Mouse (Mus musculus): Measurements from ENCODE around the gene Phldb2. TPM values are rescaled to one million over a fixed set of nuclear protein-coding genes. Genes with fewer than 3 reads are reported as not detected.

Phldb2 gene
- polyA plus RNA-seq (2012; ENCODE audit: low replicate concordance) = 0.05 and 0.99 TPM in 2 replicates

DNA sequence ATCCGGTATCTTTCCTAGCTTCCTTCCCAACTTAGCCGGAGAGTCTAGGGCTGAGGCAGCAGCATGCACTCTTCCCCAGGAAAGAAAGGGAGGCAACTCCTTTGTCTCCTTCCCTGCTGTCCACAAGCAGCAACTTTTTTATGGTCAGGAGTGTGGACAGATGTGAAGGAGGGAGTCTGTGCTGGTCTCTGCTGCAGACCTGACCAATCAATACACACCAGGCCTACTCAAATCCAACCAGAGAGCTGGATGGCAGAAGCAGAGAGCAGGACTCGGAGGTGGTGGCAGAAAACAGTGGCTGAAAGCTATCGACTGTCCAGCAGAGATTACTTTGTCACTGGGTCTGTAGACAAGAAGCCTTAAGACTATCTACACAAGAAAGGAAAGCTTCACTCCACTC lies at the start of gene Phldb2:
Gene Phldb2, minus strand, starts transcription at position 205 of the 400 bp plus-strand sequence.

DNA sequence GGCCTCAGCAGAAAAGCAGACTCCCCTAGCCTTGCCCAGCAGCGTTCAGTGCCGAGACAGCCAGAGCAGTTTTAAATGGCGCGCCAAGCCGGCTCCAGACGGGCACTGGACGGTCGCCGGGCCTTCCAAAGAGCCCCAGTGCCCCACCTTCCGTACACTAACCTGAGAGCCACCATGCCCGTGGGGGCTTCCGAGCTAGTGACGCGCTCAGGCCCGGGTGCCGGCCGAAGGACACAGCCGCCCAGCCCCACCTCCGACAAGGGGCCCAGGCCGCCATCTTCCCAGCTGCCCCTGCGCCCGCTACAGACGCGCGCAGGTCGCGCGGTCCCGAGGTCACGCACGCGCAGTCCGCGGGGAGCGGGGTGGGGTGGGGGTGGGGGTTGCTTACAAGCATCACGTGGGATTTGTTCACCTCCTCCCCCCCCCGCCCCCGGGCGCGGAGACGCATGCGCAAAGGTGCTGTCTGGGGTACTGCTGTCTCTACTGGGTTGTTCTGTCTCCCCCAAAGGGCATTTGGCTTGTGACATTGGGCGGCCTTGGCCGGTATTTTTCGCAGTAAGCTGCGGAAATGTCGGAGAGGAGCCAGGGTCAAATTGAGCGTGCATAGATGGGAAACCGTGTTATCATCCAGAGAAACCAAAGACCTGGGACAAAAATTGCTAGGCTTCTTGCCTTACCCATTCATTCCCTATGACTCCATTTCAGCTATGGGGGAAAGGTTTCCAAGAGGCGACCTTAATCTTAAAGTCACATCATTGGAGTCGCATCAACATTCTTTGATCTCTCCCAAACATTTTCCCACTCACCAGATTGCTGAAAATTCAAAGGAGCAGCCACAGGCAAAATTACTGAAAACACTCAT lies 210.6 kb downstream of the Phldb2 start, which contains the start of gene Abhd10:
Gene Abhd10, minus strand, starts transcription at position 341 of the 862 bp plus-strand sequence.

DNA sequence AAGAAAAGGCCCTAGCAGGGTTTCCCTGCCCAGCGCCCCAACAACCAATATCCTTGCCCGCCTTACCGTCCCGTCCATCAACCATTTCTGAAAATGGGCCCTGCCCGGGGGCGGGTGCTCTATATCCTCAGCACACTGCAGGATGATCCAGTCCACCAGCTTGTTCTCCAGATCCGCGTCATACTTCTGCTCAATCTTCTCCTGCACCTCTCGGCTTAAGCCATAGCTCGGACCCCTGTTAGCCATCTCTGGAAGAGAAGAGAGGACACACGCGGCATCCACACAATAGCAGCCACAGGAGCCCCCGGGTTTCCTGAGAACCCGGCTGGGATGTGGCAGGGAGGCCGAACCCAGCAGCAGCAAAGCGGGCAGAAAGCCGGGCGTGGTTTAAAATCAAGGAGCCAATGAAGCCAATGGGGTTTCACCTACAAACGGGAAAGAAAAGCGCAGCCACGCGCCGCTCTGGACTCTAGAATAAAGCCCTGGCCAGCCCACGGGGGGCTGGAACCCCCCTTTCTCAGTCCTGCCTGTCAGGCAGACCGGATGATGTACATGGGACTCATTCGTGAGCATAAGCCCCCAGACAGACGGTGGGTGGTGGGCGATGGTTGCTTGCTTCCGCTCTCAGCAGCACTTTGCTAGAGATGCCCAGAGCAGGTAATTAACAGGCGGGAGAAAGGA lies 229.2 kb downstream of the Phldb2 start, which contains the start of gene Tagln3:
Gene Tagln3, minus strand, starts transcription at position 548 of the 681 bp plus-strand sequence.

Other genes with a start within 250 kb of the Phldb2 start
- 0.24 TPM in 1 of 2 replicates, not detected in the other for gene Tagln3, start 229.0 kb downstream of the Phldb2 start, polyA plus RNA-seq (2012; ENCODE audit: low replicate concordance)
- 4.8 and 5.5 TPM in 2 replicates for gene Abhd10, start 210.6 kb downstream of the Phldb2 start, polyA plus RNA-seq (2012; ENCODE audit: low replicate concordance)
- 0.03 and 0.15 TPM in 2 replicates for gene Plcxd2, start 56.6 kb upstream of the Phldb2 start, polyA plus RNA-seq (2012; ENCODE audit: low replicate concordance)
- 0.10 and 0.49 TPM in 2 replicates for gene Cd96, start 166.7 kb upstream of the Phldb2 start, polyA plus RNA-seq (2012; ENCODE audit: low replicate concordance)
- 54.9 and 120 TPM in 2 replicates for gene Gm4737, start 201.5 kb upstream of the Phldb2 start, polyA plus RNA-seq (2012; ENCODE audit: low replicate concordance)